Mouse (Mus musculus) stomach, postnatal 0 days (tissue): Measurements from ENCODE around the gene Frmd6. TPM values are rescaled to one million over a fixed set of nuclear protein-coding genes. Genes with fewer than 3 reads are reported as not detected.

Experiments
- ATAC-seq: fragments of 200-750 bp; cut with Nextera tagmentation; 2 replicates; pipeline ENCODE4 v1.8.0; 2017; ENCODE audit not compliant: low FRiP score, low TSS enrichment
- DNase-seq: peaks from one replicate; pipeline ENCODE4 v3.0.0-alpha.2; 2016; ENCODE audit warnings: low spot score
- H3K27ac ChIP-seq: fragments of 300-500 bp; sonication (generic); replicated peaks from 2 replicates; pipeline ENCODE4 v1.5.1; 2014; ENCODE audit warnings: mild to moderate bottlenecking, control low read depth
- H3K27me3 ChIP-seq: fragments of 300-500 bp; sonication (generic); 2 replicates; pipeline ENCODE4 v1.6.1; 2014; ENCODE audit warnings: low read length; ENCODE audit not compliant: control insufficient read depth, insufficient read depth
- H3K36me3 ChIP-seq: fragments of 300-500 bp; sonication (generic); 2 replicates; pipeline ENCODE4 v1.6.1; 2014; ENCODE audit warnings: low read length, mixed read lengths; ENCODE audit not compliant: control insufficient read depth, insufficient read depth
- H3K4me1 ChIP-seq: fragments of 300-500 bp; sonication (generic); replicated peaks from 2 replicates; pipeline ENCODE4 v1.6.1; 2014; ENCODE audit warnings: antibody characterized with exemption; ENCODE audit not compliant: control insufficient read depth, insufficient read depth
- H3K4me2 ChIP-seq: fragments of 300-500 bp; sonication (generic); replicated peaks from 2 replicates; pipeline ENCODE4 v1.6.1; 2014; ENCODE audit warnings: low read depth, mild to moderate bottlenecking, control low read depth, moderate library complexity
- H3K4me3 ChIP-seq: fragments of 300-500 bp; sonication (generic); 2 replicates; pipeline ENCODE4 v1.5.1; 2014; ENCODE audit warnings: low read depth, low read length, control low read depth
- H3K9ac ChIP-seq: fragments of 300-500 bp; sonication (generic); 2 replicates; pipeline ENCODE4 v1.6.1; 2014; ENCODE audit warnings: mild to moderate bottlenecking, low read length, control low read depth, mixed read lengths
- H3K9me3 ChIP-seq: fragments of 300-500 bp; sonication (generic); 2 replicates; pipeline ENCODE4 v1.6.1; 2016; ENCODE audit warnings: low read length; ENCODE audit not compliant: control insufficient read depth
- CTCF ChIP-seq: IDR thresholded peaks from 2 replicates; pipeline ENCODE4 v1.5.1; 2016; ENCODE audit warnings: antibody characterized with exemption, low read depth, mild to moderate bottlenecking, moderate library complexity
- EP300 ChIP-seq: optimal IDR thresholded peaks from 2 replicates; pipeline ENCODE3; 2016; ENCODE audit warnings: antibody characterized with exemption
- WGBS: fragments of 180-500 bp; shearing (Covaris S2); extraction: QIAGEN DNeasy Blood & Tissue Kit; methylation state at CpG from one replicate; pipeline ENCODE4 v1.1.7; 2014; 5-methylcytosine and 5-hydroxymethylcytosine counted together
- polyA plus RNA-seq: library from polyadenylated mRNA; unstranded; fragments of >200 nt; fragmentation: Nextera tagmentation; extraction: Ambion mirVana; gene quantifications from 2 replicates; pipeline ENCODE4 v1.2.1, GENCODE M21; 2015

Gene Frmd6
- polyA plus RNA-seq, result 17.1 and 17.2 TPM in 2 replicates

DNA sequence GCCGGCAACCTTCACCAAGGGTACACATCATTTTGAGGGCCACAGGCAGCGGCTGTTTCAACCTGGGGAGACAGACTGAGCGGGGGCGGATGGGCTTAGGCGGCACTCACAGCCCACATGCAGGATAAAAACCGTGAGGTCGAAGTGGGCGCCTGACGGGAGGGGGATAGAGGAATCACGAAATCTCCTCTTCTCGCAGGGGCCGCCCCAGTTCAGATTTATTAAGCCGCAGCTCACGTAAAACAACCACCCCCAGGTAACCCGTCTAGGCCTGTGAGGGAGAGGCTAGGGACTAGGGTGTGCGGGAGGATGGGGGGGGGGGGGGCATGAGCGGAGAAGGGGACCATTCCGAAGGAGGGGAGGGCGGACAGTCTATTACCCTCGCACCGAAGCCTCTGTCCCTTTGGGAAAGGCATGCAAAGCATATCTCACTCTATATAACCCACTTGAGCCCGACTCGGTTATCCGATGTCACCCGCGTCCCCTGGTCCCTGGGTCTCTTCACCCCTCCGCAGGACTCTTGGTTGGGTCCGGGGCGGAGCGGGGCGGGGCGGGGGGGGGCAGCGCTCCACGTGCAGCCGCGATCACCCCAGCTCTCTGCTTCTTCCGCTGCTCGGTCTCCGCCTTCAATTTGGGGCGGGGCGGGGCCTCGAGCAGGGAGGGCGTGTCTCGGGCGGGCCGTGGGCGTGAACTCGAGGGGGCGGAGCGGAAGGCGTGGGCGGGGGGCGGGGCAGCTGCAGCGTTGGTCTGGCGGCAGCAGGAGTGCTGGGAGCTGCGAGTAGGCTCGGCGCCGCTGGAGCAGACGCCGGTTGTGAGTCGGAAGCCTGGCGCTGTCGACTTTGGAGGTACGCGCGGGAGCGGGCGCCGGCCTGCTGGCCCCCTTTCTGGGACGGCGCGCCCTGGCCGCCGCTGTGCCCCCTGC is at the start of gene Frmd6:
Frmd6 (plus strand) TSS at position 786 of the 922 bp plus-strand sequence.
- Histone ChIP-seq H3K9ac (peak within 1 kb of the TSS; percentile 95), H3K27me3 (no peaks in the 10 kb centered on the region), H3K9me3 (no peaks in the 10 kb centered on the region), H3K4me1 (no peaks in the 10 kb centered on the region), H3K4me2 (peak within 1 kb of the TSS; percentile 74), H3K36me3 (no peaks in the 10 kb centered on the region), H3K4me3 (peak within 1 kb of the TSS; percentile 93), H3K27ac (peak within 1 kb of the TSS; percentile 99)
- ATAC-seq (peak; percentile 96), DNase-seq (peak; percentile 98)
- no peak for TF ChIP-seq EP300
- TF ChIP-seq CTCF, result peak; percentile 74
- under 1% methylated on average over 53 of the region's 75 CpGs for WGBS

DNA sequence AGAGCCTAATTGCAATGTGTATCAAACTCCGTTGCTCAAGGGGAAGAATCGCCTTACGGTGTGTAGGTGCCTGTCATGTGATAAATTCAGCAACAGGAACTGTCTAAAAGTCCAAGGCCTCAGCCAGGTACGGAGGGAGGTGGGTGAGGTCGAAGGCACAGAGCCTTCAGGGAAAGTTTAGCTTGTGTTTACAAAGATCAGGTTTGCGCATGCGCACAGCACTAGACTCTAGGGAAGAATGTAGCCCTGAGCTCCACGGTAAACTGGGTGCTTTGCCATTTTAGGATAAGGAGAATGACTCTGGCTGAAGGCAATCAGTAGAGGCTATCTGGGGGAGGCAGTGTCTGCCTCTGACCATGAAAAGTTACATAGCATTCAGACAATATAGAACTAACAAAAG is 49.7 kb upstream of the Frmd6 start:
- no peaks in the 10 kb centered on the region for H3K9me3 ChIP-seq
- no peak overlapping the region for H3K4me2 ChIP-seq
- no peak overlapping the region for H3K9ac ChIP-seq
- no peak overlapping the region for H3K27ac ChIP-seq
- H3K27me3 ChIP-seq, result no peaks in the 10 kb centered on the region
- no peaks in the 10 kb centered on the region for H3K36me3 ChIP-seq
- peak; percentile 60 for DNase-seq
- no peak overlapping the region for H3K4me3 ChIP-seq
- TF ChIP-seq CTCF (no peak), EP300 (no peak)
- H3K4me1 ChIP-seq, result no peaks in the 10 kb centered on the region
- ATAC-seq, result peak; percentile 56; the same call in 1 of the 2 replicates
- 54% methylated on average over 8 of the region's 8 CpGs for WGBS

- Histone ChIP-seq H3K4me2 (no peak overlapping the region), H3K36me3 (no peaks in the 10 kb centered on the region), H3K27ac (no peak overlapping the region), H3K4me3 (no peak overlapping the region), H3K4me1 (no peaks in the 10 kb centered on the region), H3K9me3 (no peaks in the 10 kb centered on the region), H3K9ac (no peak overlapping the region), H3K27me3 (no peaks in the 10 kb centered on the region)
- TF ChIP-seq EP300 (no peak), CTCF (no peak)
- DNase-seq, result no peak
- ATAC-seq, result no peak
- 66% methylated on average over 12 of the region's 12 CpGs for WGBS
Measured at GRCm38 (mm10) chr12:70776683-70777082, 48.6 kb upstream of the Frmd6 start.

DNA sequence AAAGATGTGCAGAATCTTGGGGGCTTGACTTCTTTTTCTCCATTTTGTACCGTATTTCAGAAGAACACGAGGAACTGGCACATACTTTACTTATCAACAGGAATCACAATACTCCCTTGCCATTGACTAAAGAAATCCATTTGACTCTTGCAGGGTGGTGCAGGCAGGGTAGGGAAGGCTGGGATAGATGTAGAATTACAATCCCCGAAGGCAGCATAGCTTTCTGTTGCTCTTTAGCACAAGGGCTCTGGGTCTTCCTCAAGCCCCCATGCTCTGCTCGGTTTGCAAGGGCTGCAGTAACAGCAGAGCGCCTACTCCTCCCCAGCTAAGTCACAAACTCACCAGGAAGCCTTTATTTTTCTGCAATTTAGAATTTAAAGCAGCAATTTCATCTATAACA is 47.8 kb upstream of the Frmd6 start:
- Histone ChIP-seq H3K9ac (no peak overlapping the region), H3K36me3 (no peaks in the 10 kb centered on the region), H3K4me3 (no peak overlapping the region), H3K27me3 (no peaks in the 10 kb centered on the region), H3K4me1 (no peaks in the 10 kb centered on the region), H3K27ac (no peak overlapping the region), H3K9me3 (no peaks in the 10 kb centered on the region), H3K4me2 (no peak overlapping the region)
- 70% methylated on average over 5 of the region's 5 CpGs for WGBS
- no peak for DNase-seq
- TF ChIP-seq EP300 (no peak), CTCF (no peak)
- no peak for ATAC-seq

DNA sequence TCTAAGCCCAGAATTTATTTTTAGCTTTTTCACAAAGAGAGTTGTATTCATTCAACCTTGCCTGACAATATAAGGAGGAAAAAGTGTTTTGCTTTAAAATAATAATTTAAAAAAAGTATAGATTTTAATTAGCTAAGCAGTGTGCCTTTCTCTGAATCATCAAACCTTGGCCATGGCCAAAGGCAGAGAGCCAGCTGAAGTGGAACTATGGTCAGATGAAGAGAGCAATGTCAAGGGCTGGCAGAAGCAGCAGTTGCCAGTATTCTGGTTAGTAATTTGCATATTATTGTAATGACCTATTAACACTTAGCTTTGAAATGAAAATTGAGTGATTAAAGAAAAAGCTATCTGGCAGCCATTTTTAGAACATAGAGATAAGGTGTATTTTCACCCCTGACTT is 47.4 kb upstream of the Frmd6 start:
- H3K4me2 ChIP-seq, result no peak overlapping the region
- no peak overlapping the region for H3K27ac ChIP-seq
- no peaks in the 10 kb centered on the region for H3K9me3 ChIP-seq
- no peaks in the 10 kb centered on the region for H3K4me1 ChIP-seq
- DNase-seq, result no peak
- no peaks in the 10 kb centered on the region for H3K36me3 ChIP-seq
- H3K27me3 ChIP-seq, result no peaks in the 10 kb centered on the region
- ATAC-seq, result no peak
- TF ChIP-seq EP300 (no peak), CTCF (no peak)
- no peak overlapping the region for H3K4me3 ChIP-seq
- no peak overlapping the region for H3K9ac ChIP-seq

DNA sequence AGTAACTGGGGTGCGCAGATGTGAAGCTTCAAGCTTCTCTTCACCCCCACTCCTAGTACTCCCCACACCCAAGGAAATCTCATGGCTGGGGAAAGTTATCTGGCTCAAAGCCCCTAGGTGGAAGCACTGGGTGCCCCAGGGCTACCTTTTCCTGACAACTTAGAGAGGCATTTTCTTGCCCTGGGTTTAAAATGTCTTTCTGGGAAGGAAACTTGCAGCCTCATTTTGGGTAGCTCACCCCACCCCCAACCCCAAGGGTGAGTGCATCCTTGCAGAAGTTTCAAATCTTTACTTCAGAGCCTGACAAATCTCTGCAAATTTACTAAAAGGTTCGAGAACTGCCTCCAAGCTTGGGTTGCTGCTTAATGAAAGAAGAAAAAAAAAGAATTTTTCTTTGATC is 47.0 kb upstream of the Frmd6 start:
- Histone ChIP-seq H3K4me2 (no peak overlapping the region), H3K4me3 (no peak overlapping the region), H3K27me3 (no peaks in the 10 kb centered on the region), H3K9me3 (no peaks in the 10 kb centered on the region), H3K27ac (no peak overlapping the region), H3K36me3 (no peaks in the 10 kb centered on the region), H3K9ac (no peak overlapping the region), H3K4me1 (no peaks in the 10 kb centered on the region)
- no peak for ATAC-seq
- DNase-seq, result no peak
- TF ChIP-seq EP300 (no peak), CTCF (no peak)
- WGBS, result 76% methylated on average over 2 of the region's 2 CpGs
